Mouse (Mus musculus): ENCODE measurements around the gene Gm14226. TPM values are rescaled to one million over a fixed set of nuclear protein-coding genes. Genes with fewer than 3 reads are reported as not detected.

Gene Gm14226
- polyA plus RNA-seq, 1 experiment from 2014 or later = 5.9 TPM

DNA sequence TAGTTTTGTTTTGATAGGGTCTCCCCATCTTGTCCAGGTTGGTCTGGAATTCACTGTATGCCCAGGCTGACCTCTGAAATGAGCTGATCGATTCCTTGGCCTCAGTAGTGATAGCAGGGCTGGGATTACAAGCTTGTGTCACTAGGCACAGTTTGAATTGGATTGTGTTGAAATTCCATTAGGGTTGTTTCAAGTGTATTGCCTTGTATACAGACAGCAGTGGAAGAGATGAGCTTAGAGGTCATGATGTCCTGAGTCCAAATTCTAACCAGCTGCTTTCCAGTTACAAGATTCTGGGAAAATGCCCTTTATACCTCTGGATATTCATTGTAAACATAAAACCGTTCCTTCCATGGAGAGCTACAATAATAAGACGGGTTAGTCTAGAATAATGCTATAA lies 55.3 kb downstream of the Gm14226 start:
- Histone ChIP-seq H3K4me3 (replicated peaks) (peak overlapping the region; percentile 77), H3K9me3 (replicated peaks) (no peaks in the 10 kb centered on the region), H3K4me1 (peaks cover 21% of the 10 kb centered on the region), H3K9ac (peak overlapping the region; percentile 55; the same call in 1 of the 2 replicates), H3K36me3 (peaks cover 3% of the 10 kb centered on the region; the same call in 1 of the 2 replicates), H3K27ac (replicated peaks) (no peak overlapping the region; the same call in 1 of the 2 replicates), H3K4me2 (replicated peaks) (peak overlapping the region; percentile 73), H3K27me3 (no peaks in the 10 kb centered on the region)
- ATAC-seq (ENCODE audit: insufficient number of reproducible peaks, low FRiP score, low TSS enrichment, low read depth) = no peak
- WGBS = 20% methylated on average over 3 of the region's 3 CpGs

DNA sequence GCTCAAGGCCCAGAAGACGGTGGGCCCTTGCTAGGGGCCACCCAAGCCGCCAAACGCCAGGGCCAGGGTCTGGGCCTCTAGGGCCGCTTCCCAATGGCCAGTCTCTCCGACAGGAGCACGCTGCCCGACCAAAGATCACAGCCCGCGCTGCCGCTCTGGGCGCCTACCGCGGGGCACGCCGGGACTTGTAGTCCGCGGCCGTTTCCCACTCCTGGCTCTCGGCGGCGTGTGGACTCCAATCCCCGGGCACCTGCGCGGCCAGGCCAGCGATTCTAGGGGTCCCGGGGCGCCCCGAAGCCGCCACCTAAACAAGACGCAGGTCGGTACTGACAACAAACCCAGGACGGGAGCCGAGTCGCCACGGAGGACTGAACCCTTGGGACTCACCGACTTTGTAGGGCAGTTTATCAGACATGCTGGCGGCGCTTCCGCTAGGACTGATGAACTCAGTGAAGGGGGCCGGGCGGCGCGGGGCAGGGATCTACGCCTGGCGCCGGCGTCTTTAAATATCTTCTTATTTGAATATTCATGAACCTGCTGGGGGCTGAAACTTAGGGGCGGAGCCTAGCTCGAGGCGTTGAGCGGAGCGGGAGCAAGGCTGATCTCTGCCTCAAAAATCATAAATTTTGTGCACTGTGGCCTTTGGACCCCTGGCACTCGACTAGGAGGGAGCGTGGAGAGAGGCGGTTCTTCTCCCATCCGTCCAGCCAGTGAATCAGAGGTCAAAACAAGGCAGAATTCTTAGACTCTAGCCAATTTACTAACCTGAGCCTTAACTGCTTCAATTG lies 56.1 kb downstream of the Gm14226 start, which contains the start of gene Ahcy:
Gene Ahcy, minus strand, starts transcription at position 520 of the 788 bp plus-strand sequence.
- no peaks in the 10 kb centered on the region for H3K36me3 ChIP-seq
- no peaks in the 10 kb centered on the region for H3K9me3 ChIP-seq (replicated peaks)
- H3K9ac ChIP-seq = peak within 1 kb of the TSS; percentile 55
- H3K27me3 ChIP-seq = no peaks in the 10 kb centered on the region
- H3K4me1 ChIP-seq = peaks cover 21% of the 10 kb centered on the region
- under 1% methylated on average over 56 of the region's 56 CpGs for WGBS
- peak within 1 kb of the TSS; percentile 77 for H3K4me3 ChIP-seq (replicated peaks)
- ATAC-seq (ENCODE audit: insufficient number of reproducible peaks, low FRiP score, low TSS enrichment, low read depth) = peak; percentile 92
- H3K4me2 ChIP-seq (replicated peaks) = peak within 1 kb of the TSS; percentile 73
- peak within 1 kb of the TSS; percentile 82 for H3K27ac ChIP-seq (replicated peaks)

DNA sequence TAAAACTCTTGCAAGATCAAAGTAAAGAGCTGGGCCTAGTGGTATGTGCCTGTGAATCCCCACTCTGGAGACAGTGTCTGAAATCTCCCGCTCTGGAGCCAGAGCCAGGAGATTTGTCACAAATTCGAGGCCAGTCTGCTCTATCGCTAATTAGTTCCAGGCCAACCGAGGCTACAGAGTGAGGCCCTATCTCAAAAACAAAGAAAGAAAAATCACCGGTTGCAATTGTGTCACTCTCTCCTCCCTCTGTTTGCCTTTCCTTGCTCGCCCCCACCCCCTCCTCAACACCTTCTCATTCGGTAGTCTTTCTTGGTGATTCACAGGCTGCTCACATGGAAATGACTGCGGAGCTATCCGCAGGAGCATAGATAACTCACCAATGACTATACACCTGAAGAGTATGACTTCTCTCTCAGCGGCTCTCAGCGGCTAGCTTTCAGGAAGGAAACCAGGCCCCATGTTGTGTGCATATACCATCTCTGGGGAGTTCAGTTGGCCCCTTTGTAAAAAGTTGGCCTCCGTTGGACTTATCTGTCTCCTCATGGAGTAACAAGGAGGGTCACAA lies 56.8 kb downstream of the Gm14226 start:
- H3K27ac ChIP-seq (replicated peaks) = peak overlapping the region; percentile 82
- WGBS = 21% methylated on average over 12 of the region's 12 CpGs
- no peaks in the 10 kb centered on the region for H3K36me3 ChIP-seq
- peak overlapping the region; percentile 55 for H3K9ac ChIP-seq
- peak overlapping the region; percentile 73 for H3K4me2 ChIP-seq (replicated peaks)
- peak overlapping the region; percentile 77 for H3K4me3 ChIP-seq (replicated peaks)
- ATAC-seq (ENCODE audit: insufficient number of reproducible peaks, low FRiP score, low TSS enrichment, low read depth) = peak; percentile 15; the same call in 1 of the 2 replicates
- no peaks in the 10 kb centered on the region for H3K27me3 ChIP-seq
- H3K4me1 ChIP-seq = peaks cover 21% of the 10 kb centered on the region
- no peaks in the 10 kb centered on the region for H3K9me3 ChIP-seq (replicated peaks)

DNA sequence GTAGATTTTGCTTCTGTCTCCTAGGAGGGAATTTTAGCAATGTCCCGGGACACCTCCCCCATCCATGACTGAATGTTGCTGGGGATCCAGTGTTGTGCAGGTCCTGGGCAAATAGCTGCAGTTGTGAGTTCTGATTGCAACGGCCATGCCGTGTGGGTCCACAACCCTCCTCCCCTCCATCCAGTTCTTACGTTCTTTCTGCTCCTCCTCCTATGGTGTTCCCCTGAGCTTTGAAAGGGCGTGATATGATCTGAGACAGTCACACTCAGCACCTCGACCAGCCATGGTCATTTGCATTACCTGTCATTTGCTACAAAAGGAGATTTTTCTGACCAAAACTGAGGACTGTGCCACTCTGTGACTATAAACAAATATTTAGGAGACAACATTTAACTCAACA lies 57.6 kb downstream of the Gm14226 start:
- WGBS = 80% methylated on average over 6 of the region's 6 CpGs
- ATAC-seq (ENCODE audit: insufficient number of reproducible peaks, low FRiP score, low TSS enrichment, low read depth) = no peak
- no peaks in the 10 kb centered on the region for H3K36me3 ChIP-seq

More for the DNA sequence above, 57.6 kb downstream of the Gm14226 start:
- Histone ChIP-seq H3K9ac (no peak overlapping the region), H3K4me2 (replicated peaks) (no peak overlapping the region), H3K4me1 (peaks cover 21% of the 10 kb centered on the region), H3K27ac (replicated peaks) (no peak overlapping the region), H3K9me3 (replicated peaks) (no peaks in the 10 kb centered on the region), H3K27me3 (no peaks in the 10 kb centered on the region), H3K4me3 (replicated peaks) (no peak overlapping the region)

Other genes starting within 250 kb of the Gm14226 start
- not detected in 2 replicates for gene Gm14214, start 248.2 kb upstream of the Gm14226 start, polyA plus RNA-seq (2015; fragmentation: Nextera tagmentation; extraction: Ambion mirVana)
- gene Raly, start 227.2 kb upstream of the Gm14226 start, polyA plus RNA-seq (2015; fragmentation: Nextera tagmentation; extraction: Ambion mirVana) = 49.4 TPM in 2 replicates
- 18.8 and 20.1 TPM in 2 replicates for gene a, start 226.9 kb upstream of the Gm14226 start, polyA plus RNA-seq (2015; fragmentation: Nextera tagmentation; extraction: Ambion mirVana)
- 96.8 and 103 TPM in 2 replicates for gene Eif2s2, start 125.3 kb upstream of the Gm14226 start, polyA plus RNA-seq (2015; fragmentation: Nextera tagmentation; extraction: Ambion mirVana)
- 52.9 and 54.5 TPM in 2 replicates for gene Ahcy, start 56.2 kb downstream of the Gm14226 start, polyA plus RNA-seq (2015; fragmentation: Nextera tagmentation; extraction: Ambion mirVana)
- gene Itch, start 115.2 kb downstream of the Gm14226 start, polyA plus RNA-seq (2015; fragmentation: Nextera tagmentation; extraction: Ambion mirVana) = 52.0 and 52.6 TPM in 2 replicates
- gene Dynlrb1, start 218.3 kb downstream of the Gm14226 start, polyA plus RNA-seq (2015; fragmentation: Nextera tagmentation; extraction: Ambion mirVana) = 477 and 481 TPM in 2 replicates

Data from embryonic facial prominence, embryonic 15.5 days (tissue).